Mouse (Mus musculus) lung, postnatal 14 days (tissue): ENCODE results near the gene Map3k7cl.

Source experiments
- DNase-seq: peaks from one replicate; pipeline ENCODE4 v3.0.0; 2021

Gene Map3k7cl

GRCm38 (mm10) chr16:87552907-87553691, at the start of gene Map3k7cl:
TSS of gene Map3k7cl (plus strand) at chr16:87553330.
- peak; percentile 30 for DNase-seq

GRCm38 (mm10) chr16:87511706-87512105, 41.4 kb upstream of the Map3k7cl start:
- DNase-seq, result no peak

GRCm38 (mm10) chr16:87512331-87512730, 40.8 kb upstream of the Map3k7cl start:
- no peak for DNase-seq

- DNase-seq, result no peak
These were observed 28.9 kb upstream of the Map3k7cl start for GRCm38 (mm10) chr16:87524228-87524627.

GRCm38 (mm10) chr16:87527553-87528249, 25.4 kb upstream of the Map3k7cl start:
- DNase-seq, result no peak

GRCm38 (mm10) chr16:87528755-87529154, 24.4 kb upstream of the Map3k7cl start:
- DNase-seq, result no peak

GRCm38 (mm10) chr16:87548348-87548747, 4.8 kb upstream of the Map3k7cl start:
- DNase-seq, result no peak

- no peak for DNase-seq
These were observed 3.2 kb downstream of the Map3k7cl start for GRCm38 (mm10) chr16:87556320-87556719.

GRCm38 (mm10) chr16:87561501-87561900, 8.4 kb downstream of the Map3k7cl start:
- DNase-seq, result no peak

GRCm38 (mm10) chr16:87563524-87563923, 10.4 kb downstream of the Map3k7cl start:
- no peak for DNase-seq

- DNase-seq, result no peak
These were observed 11.4 kb downstream of the Map3k7cl start for GRCm38 (mm10) chr16:87564564-87564963.

GRCm38 (mm10) chr16:87567572-87567971, 14.4 kb downstream of the Map3k7cl start:
- DNase-seq, result peak; percentile 16

- no peak for DNase-seq
These were observed 15.1 kb downstream of the Map3k7cl start for GRCm38 (mm10) chr16:87568241-87568640.

- DNase-seq, result no peak
These were observed 16.5 kb downstream of the Map3k7cl start for GRCm38 (mm10) chr16:87569576-87570105.

GRCm38 (mm10) chr16:87570334-87570733, 17.2 kb downstream of the Map3k7cl start:
- no peak for DNase-seq

GRCm38 (mm10) chr16:87573409-87573808, 20.3 kb downstream of the Map3k7cl start:
- no peak for DNase-seq

- DNase-seq, result no peak
These were observed 21.0 kb downstream of the Map3k7cl start for GRCm38 (mm10) chr16:87574160-87574559.

- DNase-seq, result no peak
These were observed 22.5 kb downstream of the Map3k7cl start for GRCm38 (mm10) chr16:87575600-87575999.

- DNase-seq, result no peak
These were observed 25.8 kb downstream of the Map3k7cl start for GRCm38 (mm10) chr16:87578881-87579280.

GRCm38 (mm10) chr16:87579462-87579861, 26.3 kb downstream of the Map3k7cl start:
- no peak for DNase-seq

GRCm38 (mm10) chr16:87582776-87583175, 29.6 kb downstream of the Map3k7cl start:
- no peak for DNase-seq

GRCm38 (mm10) chr16:87584618-87585017, 31.5 kb downstream of the Map3k7cl start:
- DNase-seq, result no peak

- no peak for DNase-seq
These were observed 32.6 kb downstream of the Map3k7cl start for GRCm38 (mm10) chr16:87585548-87586262.
